Mouse (Mus musculus) neural tube, embryonic 15.5 days (tissue): Measurements from ENCODE around the gene Mapk8. TPM values are rescaled to one million over a fixed set of nuclear protein-coding genes. Genes with fewer than 3 reads are reported as not detected.

Experiments used
- ATAC-seq: fragments of 200-750 bp; cut with Nextera tagmentation; 2 replicates; pipeline ENCODE4 v1.8.0; 2017; ENCODE audit warnings: mild to moderate bottlenecking, moderate TSS enrichment, moderate library complexity; ENCODE audit not compliant: low FRiP score
- H3K27ac ChIP-seq: fragments of 300-500 bp; sonication (generic); replicated peaks from 2 replicates; pipeline ENCODE4 v1.5.1; 2015; ENCODE audit warnings: mild to moderate bottlenecking, inconsistent platforms
- H3K27me3 ChIP-seq: fragments of 300-500 bp; sonication (generic); replicated peaks from 2 replicates; pipeline ENCODE4 v1.6.1; 2015; ENCODE audit warnings: inconsistent platforms
- H3K36me3 ChIP-seq: fragments of 300-500 bp; sonication (generic); 2 replicates; pipeline ENCODE4 v1.6.1; 2015; ENCODE audit warnings: inconsistent platforms
- H3K4me1 ChIP-seq: fragments of 300-500 bp; sonication (generic); 2 replicates; pipeline ENCODE4 v1.6.1; 2015; ENCODE audit warnings: inconsistent platforms
- H3K4me2 ChIP-seq: fragments of 300-500 bp; sonication (generic); 2 replicates; pipeline ENCODE4 v1.6.1; 2015; ENCODE audit warnings: inconsistent platforms, mild to moderate bottlenecking, moderate library complexity
- H3K4me3 ChIP-seq: fragments of 300-500 bp; sonication (generic); replicated peaks from 2 replicates; pipeline ENCODE4 v1.5.1; 2015; ENCODE audit warnings: mild to moderate bottlenecking, inconsistent platforms
- H3K9ac ChIP-seq: fragments of 300-500 bp; sonication (generic); replicated peaks from 2 replicates; pipeline ENCODE4 v1.6.1; 2015; ENCODE audit warnings: mild to moderate bottlenecking, inconsistent platforms
- H3K9me3 ChIP-seq: fragments of 300-500 bp; sonication (generic); replicated peaks from 2 replicates; pipeline ENCODE4 v1.6.1; 2016; ENCODE audit warnings: inconsistent platforms
- WGBS: fragments of 180-500 bp; shearing (Covaris S2); methylation state at CpG from one replicate; pipeline ENCODE4 v1.1.7; 2015; ENCODE audit warnings: mixed read lengths; 5-methylcytosine and 5-hydroxymethylcytosine counted together
- polyA plus RNA-seq: library from polyadenylated mRNA; unstranded; fragments of >200 nt; fragmentation: Nextera tagmentation; extraction: Ambion mirVana; gene quantifications from 2 replicates; pipeline ENCODE4 v1.2.1, GENCODE M21; 2015

Mapk8 gene
- polyA plus RNA-seq, 1 experiment from 2014 or later, result 32.8 TPM

DNA sequence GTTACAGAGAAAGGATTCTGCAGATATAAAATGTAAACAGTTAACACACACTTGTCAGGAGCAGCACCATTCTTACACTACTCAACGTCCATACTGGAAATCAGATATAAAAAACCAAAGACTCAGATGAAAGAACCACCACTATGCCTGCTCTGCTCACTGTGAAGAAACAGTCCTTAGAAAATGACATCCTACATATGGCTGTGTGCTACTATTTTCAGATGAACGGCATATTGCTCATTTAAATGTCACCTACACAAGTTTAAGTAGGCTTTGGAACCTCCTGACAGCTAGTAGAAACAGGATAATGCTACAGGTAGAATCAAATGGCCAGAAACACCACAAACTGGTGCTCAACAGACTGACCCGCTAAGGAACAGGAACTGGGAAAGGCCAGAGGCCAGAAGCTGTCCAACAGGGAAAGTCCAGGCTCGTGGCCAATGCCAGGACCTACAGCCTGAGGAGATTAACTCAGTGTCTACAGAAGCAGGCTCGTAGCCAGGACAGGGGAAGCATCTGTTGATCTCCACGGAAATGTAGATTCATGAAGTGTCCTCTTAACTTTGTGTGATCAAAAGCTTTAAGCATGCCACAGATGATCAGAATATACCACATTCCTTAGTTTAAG, 66.0 kb downstream of the Mapk8 start:
- Histone ChIP-seq H3K4me1 (no peaks in the 10 kb centered on the region), H3K9ac (no peak overlapping the region), H3K4me3 (no peak overlapping the region), H3K27ac (no peak overlapping the region), H3K4me2 (no peak overlapping the region), H3K36me3 (peaks cover 24% of the 10 kb centered on the region), H3K27me3 (no peaks in the 10 kb centered on the region), H3K9me3 (no peaks in the 10 kb centered on the region)
- WGBS, result 88% methylated on average over 6 of the region's 6 CpGs
- no peak for ATAC-seq

DNA sequence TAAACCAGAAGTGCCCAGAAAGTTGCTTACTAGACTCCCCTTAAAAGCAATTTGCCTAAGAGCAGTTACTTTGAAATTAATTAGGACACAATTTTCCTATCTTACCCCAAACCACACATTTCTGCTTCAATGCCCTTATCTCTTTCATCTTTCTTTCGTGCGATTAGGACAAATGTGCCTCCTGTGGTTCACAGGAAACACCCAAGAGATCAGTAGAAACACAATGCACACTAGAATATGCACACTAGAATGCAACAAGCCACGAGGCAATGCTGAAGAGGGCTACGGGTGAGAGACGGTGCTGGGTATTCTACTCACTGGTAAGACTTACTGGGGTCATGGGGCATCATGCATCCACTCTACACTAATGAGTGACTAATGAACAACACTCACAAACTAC, 68.2 kb downstream of the Mapk8 start:
- no peak overlapping the region for H3K27ac ChIP-seq
- no peak overlapping the region for H3K4me3 ChIP-seq
- H3K27me3 ChIP-seq, result no peaks in the 10 kb centered on the region
- no peak overlapping the region for H3K9ac ChIP-seq
- H3K4me2 ChIP-seq, result no peak overlapping the region
- no peak for ATAC-seq
- peaks cover 16% of the 10 kb centered on the region for H3K36me3 ChIP-seq
- H3K4me1 ChIP-seq, result no peaks in the 10 kb centered on the region
- no peaks in the 10 kb centered on the region for H3K9me3 ChIP-seq
- WGBS, result 71% methylated on average over 5 of the region's 5 CpGs

DNA sequence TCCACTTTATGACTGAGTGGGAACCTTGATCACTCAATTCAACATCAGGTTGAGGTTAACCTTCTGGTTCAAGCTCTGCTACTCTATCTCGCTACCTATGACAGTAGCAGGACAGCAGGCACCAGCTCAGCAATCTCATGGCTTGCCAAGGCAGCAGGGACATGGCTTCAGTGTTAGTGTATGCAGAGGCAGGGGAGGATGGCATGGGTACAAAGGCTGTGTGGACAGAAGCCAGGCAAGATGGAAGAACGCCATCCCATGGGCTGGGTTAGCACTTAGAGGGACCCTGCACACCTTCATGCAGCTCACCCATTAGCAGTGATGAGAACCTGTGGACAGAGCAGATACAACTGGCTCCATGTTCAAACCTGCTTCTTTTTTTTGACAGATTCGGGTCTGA, 69.7 kb downstream of the Mapk8 start:
- ATAC-seq, result no peak; the same call in 1 of the 2 replicates
- 87% methylated on average over 3 of the region's 3 CpGs for WGBS
- no peak overlapping the region for H3K27ac ChIP-seq
- no peaks in the 10 kb centered on the region for H3K27me3 ChIP-seq
- no peaks in the 10 kb centered on the region for H3K9me3 ChIP-seq
- no peak overlapping the region for H3K4me2 ChIP-seq
- no peak overlapping the region for H3K4me3 ChIP-seq
- peaks cover 6% of the 10 kb centered on the region; the same call in 1 of the 2 replicates for H3K36me3 ChIP-seq
- H3K4me1 ChIP-seq, result no peaks in the 10 kb centered on the region
- H3K9ac ChIP-seq, result no peak overlapping the region

GRCm38 (mm10) chr14:33374089-33374488, 72.9 kb downstream of the Mapk8 start:
- Histone ChIP-seq H3K27me3 (no peaks in the 10 kb centered on the region), H3K36me3 (peaks cover 3% of the 10 kb centered on the region; the same call in 1 of the 2 replicates), H3K4me3 (no peak overlapping the region), H3K9me3 (no peaks in the 10 kb centered on the region), H3K4me2 (no peak overlapping the region), H3K27ac (no peak overlapping the region), H3K9ac (no peak overlapping the region), H3K4me1 (peaks cover 11% of the 10 kb centered on the region)
- no peak for ATAC-seq
- 90% methylated on average over 1 of the region's 1 CpGs for WGBS

DNA sequence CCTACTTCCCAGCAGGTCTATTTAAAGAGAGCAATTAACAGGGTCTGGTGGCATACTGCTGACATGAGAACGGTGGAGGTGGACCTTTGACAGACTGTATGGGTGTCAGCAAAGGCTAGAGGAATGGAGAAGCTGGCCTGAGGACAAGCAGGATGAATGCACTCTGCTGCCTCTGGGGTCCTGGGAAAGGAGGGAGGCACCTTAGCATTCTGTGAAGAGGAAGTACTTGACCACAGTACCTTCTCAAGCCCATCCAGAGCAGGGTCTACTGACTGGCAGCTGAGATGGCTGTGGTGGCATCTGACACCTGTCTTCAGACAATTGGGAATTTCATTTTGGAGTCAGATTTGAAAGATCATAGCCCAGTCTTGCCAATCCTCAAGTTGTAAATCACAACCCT, 73.7 kb downstream of the Mapk8 start:
- H3K9me3 ChIP-seq, result no peaks in the 10 kb centered on the region
- no peaks in the 10 kb centered on the region for H3K27me3 ChIP-seq
- H3K4me3 ChIP-seq, result no peak overlapping the region
- no peak overlapping the region for H3K4me2 ChIP-seq
- H3K36me3 ChIP-seq, result peaks cover 3% of the 10 kb centered on the region; the same call in 1 of the 2 replicates
- no peak for ATAC-seq
- H3K27ac ChIP-seq, result no peak overlapping the region
- WGBS, result 64% methylated on average over 1 of the region's 1 CpGs
- no peak overlapping the region for H3K9ac ChIP-seq
- H3K4me1 ChIP-seq, result peaks cover 11% of the 10 kb centered on the region

GRCm38 (mm10) chr14:33371248-33371647, 75.7 kb downstream of the Mapk8 start:
- H3K4me1 ChIP-seq, result peaks cover 23% of the 10 kb centered on the region
- H3K27me3 ChIP-seq, result no peaks in the 10 kb centered on the region
- 17% methylated on average over 3 of the region's 3 CpGs for WGBS
- H3K9me3 ChIP-seq, result no peaks in the 10 kb centered on the region
- H3K27ac ChIP-seq, result no peak overlapping the region
- ATAC-seq, result peak; percentile 43; the same call in 1 of the 2 replicates
- no peak overlapping the region for H3K9ac ChIP-seq
- H3K4me2 ChIP-seq, result no peak overlapping the region
- H3K36me3 ChIP-seq, result no peaks in the 10 kb centered on the region; the same call in 1 of the 2 replicates
- no peak overlapping the region for H3K4me3 ChIP-seq

- WGBS, result 19% methylated on average over 7 of the region's 7 CpGs
- peak; percentile 39; the same call in 1 of the 2 replicates for ATAC-seq
- Histone ChIP-seq H3K4me1 (peaks cover 23% of the 10 kb centered on the region), H3K4me2 (peak overlapping the region; percentile 29; the same call in 1 of the 2 replicates), H3K27ac (no peak overlapping the region), H3K9ac (no peak overlapping the region), H3K4me3 (no peak overlapping the region), H3K27me3 (no peaks in the 10 kb centered on the region), H3K36me3 (no peaks in the 10 kb centered on the region), H3K9me3 (no peaks in the 10 kb centered on the region)
These were observed 76.9 kb downstream of the Mapk8 start for GRCm38 (mm10) chr14:33370056-33370455.

DNA sequence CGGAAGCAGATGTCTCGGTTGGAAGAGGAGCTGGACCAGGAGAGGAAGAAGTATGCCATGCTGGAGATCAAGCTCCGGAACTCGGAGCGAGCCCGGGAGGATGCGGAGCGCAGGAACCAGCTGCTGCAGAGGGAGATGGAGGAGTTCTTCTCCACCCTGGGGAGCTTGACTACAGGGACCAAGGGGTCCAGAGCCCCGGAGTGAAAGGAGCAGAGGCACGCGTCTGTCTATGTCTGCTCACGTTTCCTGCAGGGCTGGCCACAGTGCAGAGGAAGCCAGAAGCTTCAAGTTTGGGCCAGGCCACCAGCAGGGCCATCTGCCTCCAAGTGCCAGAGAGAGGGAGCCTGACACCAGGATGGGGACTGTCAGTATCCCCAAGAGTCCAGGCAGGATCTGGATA, 77.6 kb downstream of the Mapk8 start:
- Histone ChIP-seq H3K4me2 (no peak overlapping the region), H3K4me3 (no peak overlapping the region), H3K9me3 (no peaks in the 10 kb centered on the region), H3K4me1 (peaks cover 23% of the 10 kb centered on the region), H3K27ac (no peak overlapping the region), H3K36me3 (no peaks in the 10 kb centered on the region), H3K27me3 (no peaks in the 10 kb centered on the region), H3K9ac (no peak overlapping the region)
- no peak for ATAC-seq
- 89% methylated on average over 12 of the region's 12 CpGs for WGBS

DNA sequence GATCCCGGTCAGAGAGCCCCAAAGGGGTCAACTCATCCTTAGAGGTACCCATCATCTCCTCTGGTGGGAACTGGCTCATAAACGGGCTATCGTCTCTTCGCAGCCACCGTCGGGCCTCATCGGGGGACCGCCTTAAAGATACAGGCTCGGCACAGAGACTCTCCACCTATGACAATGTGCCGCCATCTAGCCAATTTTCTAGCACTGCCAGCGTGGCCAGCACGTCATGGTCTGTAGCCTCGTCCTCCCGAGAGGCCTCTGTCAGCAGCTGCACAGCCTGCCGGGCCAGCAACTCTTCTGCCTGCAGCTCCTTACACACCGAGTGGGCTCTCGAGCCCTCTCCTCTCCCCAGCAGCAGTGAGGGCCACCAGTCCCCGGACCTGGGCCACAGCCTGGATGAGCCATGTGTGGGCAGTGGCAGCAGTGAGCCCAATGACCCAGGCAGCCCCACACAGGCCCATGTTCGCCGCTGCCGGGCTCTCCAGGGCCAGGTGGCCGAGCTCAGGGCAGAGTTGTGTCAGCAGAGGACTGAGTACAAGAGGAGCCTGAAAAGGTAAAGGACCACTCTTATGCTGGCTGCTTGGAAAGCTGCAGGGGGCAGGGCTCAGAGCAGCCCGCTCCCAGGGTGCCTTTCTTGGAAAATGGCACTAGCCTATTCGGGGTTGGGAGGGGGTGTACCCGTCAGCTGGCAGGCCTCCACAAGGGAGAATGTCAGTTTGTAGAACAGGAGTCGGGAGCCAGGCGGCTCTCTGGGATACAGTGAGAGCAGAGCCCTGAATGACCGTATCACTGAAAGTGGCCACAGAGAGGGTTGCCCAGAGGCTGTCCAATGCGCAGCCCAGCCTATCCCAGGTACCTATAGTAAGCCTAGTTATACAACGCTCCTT, 79.8 kb downstream of the Mapk8 start:
- H3K9ac ChIP-seq, result no peak overlapping the region
- H3K36me3 ChIP-seq, result no peaks in the 10 kb centered on the region
- H3K9me3 ChIP-seq, result no peaks in the 10 kb centered on the region
- H3K4me3 ChIP-seq, result no peak overlapping the region
- 0 out of 2 replicates have a peak overlapping the region, but pooled peaks have one; percentile 11 for H3K4me2 ChIP-seq
- H3K4me1 ChIP-seq, result peaks cover 29% of the 10 kb centered on the region
- ATAC-seq, result no peak
- H3K27ac ChIP-seq, result no peak overlapping the region
- H3K27me3 ChIP-seq, result no peaks in the 10 kb centered on the region
- 61% methylated on average over 30 of the region's 30 CpGs for WGBS

DNA sequence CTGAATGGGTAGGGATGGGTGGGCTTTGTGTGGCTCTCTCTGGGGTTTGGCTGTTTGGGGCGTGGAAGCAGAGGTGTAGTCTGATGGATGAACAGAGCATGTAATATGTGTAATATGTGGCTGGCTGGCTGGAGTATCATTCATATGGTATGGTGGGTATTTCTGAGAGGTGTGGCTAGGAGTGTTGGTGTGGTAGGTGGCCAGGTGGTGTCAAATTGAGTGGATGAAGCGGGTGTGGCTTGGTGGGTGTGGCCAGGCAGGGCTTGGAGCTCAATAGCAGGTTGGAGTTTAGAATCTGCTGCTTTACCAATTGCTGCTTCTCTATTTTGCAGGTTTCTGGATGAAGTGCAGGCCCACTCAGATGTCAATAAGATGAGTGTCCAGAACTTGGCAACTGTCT, 82.9 kb downstream of the Mapk8 start:
- 90% methylated on average over 2 of the region's 2 CpGs for WGBS
- ATAC-seq, result no peak

GRCm38 (mm10) chr14:33363611-33364010, 83.3 kb downstream of the Mapk8 start:
- Histone ChIP-seq H3K4me1 (peaks cover 18% of the 10 kb centered on the region), H3K27me3 (no peaks in the 10 kb centered on the region), H3K36me3 (no peaks in the 10 kb centered on the region), H3K9me3 (no peaks in the 10 kb centered on the region), H3K4me3 (no peak overlapping the region), H3K4me2 (no peak overlapping the region), H3K9ac (no peak overlapping the region), H3K27ac (no peak overlapping the region)
- WGBS, result 90% methylated on average over 5 of the region's 5 CpGs
- ATAC-seq, result no peak

More for the DNA sequence above, 82.9 kb downstream of the Mapk8 start:
- Histone ChIP-seq H3K36me3 (no peaks in the 10 kb centered on the region), H3K4me2 (no peak overlapping the region), H3K27ac (no peak overlapping the region), H3K4me1 (peaks cover 18% of the 10 kb centered on the region), H3K9me3 (no peaks in the 10 kb centered on the region), H3K9ac (no peak overlapping the region), H3K27me3 (no peaks in the 10 kb centered on the region), H3K4me3 (no peak overlapping the region)

DNA sequence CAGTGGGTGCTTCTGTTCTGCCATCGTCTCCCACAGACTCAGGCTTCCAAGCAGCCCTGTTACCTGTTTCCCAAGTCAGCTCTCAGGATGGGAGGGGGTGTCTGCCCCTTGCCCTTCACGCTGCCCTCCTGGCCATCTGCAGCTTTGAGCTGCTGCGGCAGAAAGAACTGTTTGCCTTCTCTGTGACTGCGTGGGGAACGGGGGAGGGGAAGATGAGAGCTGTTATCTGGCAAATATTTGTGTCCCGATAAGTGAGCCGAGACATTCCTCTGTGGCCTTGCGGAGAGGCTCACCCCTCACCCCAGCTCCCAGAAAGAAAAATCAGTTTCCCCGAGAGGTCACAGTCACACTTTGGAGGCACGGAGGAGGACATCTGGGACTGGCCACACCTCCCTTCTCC, 84.2 kb downstream of the Mapk8 start:
- H3K4me3 ChIP-seq, result no peak overlapping the region
- no peaks in the 10 kb centered on the region for H3K36me3 ChIP-seq
- H3K27ac ChIP-seq, result no peak overlapping the region
- H3K27me3 ChIP-seq, result no peaks in the 10 kb centered on the region
- H3K9ac ChIP-seq, result no peak overlapping the region
- H3K4me2 ChIP-seq, result no peak overlapping the region
- ATAC-seq, result no peak
- no peaks in the 10 kb centered on the region for H3K9me3 ChIP-seq
- WGBS, result 49% methylated on average over 10 of the region's 10 CpGs
- peaks cover 20% of the 10 kb centered on the region for H3K4me1 ChIP-seq
